Mouse (Mus musculus) forebrain, embryonic 10.5 days (tissue): ENCODE data around the gene Klf11. TPM values are rescaled to one million over a fixed set of nuclear protein-coding genes. Genes with fewer than 3 reads are reported as not detected.
"Not testable (repeated sequence)": the region's sequence is repeated elsewhere in the genome, so short reads cannot be mapped to it uniquely, and the experiment has no call there.

Experiments used
- DNase-seq: peaks from one replicate; pipeline ENCODE4 v3.0.0-alpha.2; 2017; ENCODE audit warnings: low spot score; ENCODE audit errors: extremely low spot score
- H3K27ac ChIP-seq: fragments of 300-500 bp; sonication (generic); 2 replicates; pipeline ENCODE4 v1.5.1; 2016; ENCODE audit warnings: mild to moderate bottlenecking
- H3K27me3 ChIP-seq: fragments of 300-500 bp; sonication (generic); 2 replicates; pipeline ENCODE4 v1.6.1; 2016; ENCODE audit warnings: mild to moderate bottlenecking; ENCODE audit not compliant: poor library complexity, severe bottlenecking
- H3K36me3 ChIP-seq: fragments of 300-500 bp; sonication (generic); replicated peaks from 2 replicates; pipeline ENCODE4 v1.6.1; 2016; ENCODE audit warnings: mild to moderate bottlenecking, moderate library complexity
- H3K4me1 ChIP-seq: fragments of 300-500 bp; sonication (generic); 2 replicates; pipeline ENCODE4 v1.6.1; 2016
- H3K4me3 ChIP-seq: fragments of 300-500 bp; sonication (generic); 2 replicates; pipeline ENCODE4 v1.5.1; 2016; ENCODE audit warnings: mild to moderate bottlenecking, moderate library complexity
- H3K9me3 ChIP-seq: fragments of 300-500 bp; sonication (generic); 2 replicates; pipeline ENCODE4 v1.6.1; 2016; ENCODE audit warnings: mild to moderate bottlenecking, moderate library complexity
- WGBS: fragments of 180-500 bp; shearing (Covaris S2); methylation state at CpG from one replicate; pipeline ENCODE4 v1.1.7; 2016; 5-methylcytosine and 5-hydroxymethylcytosine counted together
- polyA plus RNA-seq: library from polyadenylated mRNA; unstranded; fragments of >200 nt; fragmentation: Nextera tagmentation; extraction: Ambion mirVana; gene quantifications from 2 replicates; pipeline ENCODE4 v1.2.1, GENCODE M21; 2016

Gene Klf11
- polyA plus RNA-seq, 1 experiment from 2014 or later: 10.6 TPM

DNA sequence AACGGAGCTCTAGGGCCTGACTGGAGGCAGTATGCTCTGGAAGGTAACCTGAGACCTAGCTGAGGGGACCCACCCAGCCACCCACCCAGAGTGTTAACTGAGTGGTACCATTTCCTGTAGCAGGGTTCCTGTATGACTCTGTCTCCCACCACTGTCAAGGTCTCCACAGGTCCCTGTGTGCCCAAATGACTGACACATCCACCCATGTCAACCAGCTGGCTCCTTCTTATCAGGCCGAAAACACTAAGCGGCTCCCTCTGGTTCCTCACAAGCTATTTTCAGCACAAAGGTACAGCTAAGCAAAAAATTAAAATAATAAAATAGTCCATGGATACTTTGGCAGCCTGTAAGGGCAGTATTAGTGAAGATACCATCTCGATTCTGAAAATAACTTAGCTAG lies 16.9 kb upstream of the Klf11 start:
- DNase-seq: no peak
- 80% methylated on average over 4 of the region's 4 CpGs for WGBS
- H3K36me3 ChIP-seq: no peaks in the 10 kb centered on the region
- no peak overlapping the region for H3K27ac ChIP-seq
- no peaks in the 10 kb centered on the region for H3K9me3 ChIP-seq
- no peaks in the 10 kb centered on the region for H3K27me3 ChIP-seq
- no peak overlapping the region for H3K4me3 ChIP-seq
- no peaks in the 10 kb centered on the region for H3K4me1 ChIP-seq

- Histone ChIP-seq H3K9me3 (no peaks in the 10 kb centered on the region), H3K4me1 (no peaks in the 10 kb centered on the region), H3K4me3 (no peak overlapping the region), H3K27me3 (no peaks in the 10 kb centered on the region), H3K27ac (no peak overlapping the region), H3K36me3 (no peaks in the 10 kb centered on the region)
- no peak for DNase-seq
- WGBS: 84% methylated on average over 3 of the region's 3 CpGs
Measured at GRCm38 (mm10) chr12:24634648-24635047, 16.4 kb upstream of the Klf11 start.

DNA sequence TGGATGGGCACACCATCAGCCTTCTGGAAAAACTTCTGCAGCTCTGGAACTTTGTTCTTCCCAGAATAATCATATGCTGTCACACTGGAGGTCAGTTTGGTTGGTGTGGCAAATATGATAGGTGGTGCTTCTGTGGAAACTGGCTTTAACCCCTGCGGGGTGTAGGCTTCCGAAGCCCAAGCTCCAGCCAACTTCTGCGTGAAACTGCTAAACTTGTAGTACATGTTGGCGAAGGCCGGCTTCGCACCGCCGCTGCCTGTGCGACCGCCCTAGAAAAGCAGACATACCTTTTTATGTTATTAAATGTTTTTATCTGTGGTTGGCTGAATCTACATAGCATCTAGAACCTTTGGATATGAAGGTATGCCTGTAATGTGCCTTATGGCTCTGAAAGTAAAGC lies 12.3 kb upstream of the Klf11 start:
- not testable (repeated sequence) for DNase-seq

DNA sequence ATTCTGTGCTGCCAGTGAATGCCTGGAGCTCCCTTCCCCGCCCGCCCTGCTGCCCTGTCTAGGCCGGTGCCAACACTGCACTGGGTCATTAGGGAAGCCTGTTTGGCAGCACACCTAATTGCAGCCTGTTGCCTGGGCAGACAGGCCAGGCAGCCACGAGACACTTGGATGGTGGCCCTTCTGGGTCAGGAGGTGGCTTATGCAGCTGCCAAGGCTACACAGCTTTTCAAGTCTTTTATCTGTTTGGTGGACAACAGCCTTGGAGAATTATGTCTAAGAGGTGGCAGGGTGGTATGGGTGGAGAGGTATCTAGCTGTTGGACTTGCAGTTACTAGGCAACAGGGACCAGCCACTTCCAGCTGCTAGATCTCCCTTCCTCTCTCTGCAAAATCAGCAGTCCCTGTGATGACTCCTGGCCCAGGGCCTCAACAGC lies 8.7 kb upstream of the Klf11 start:
- WGBS: 83% methylated on average over 4 of the region's 4 CpGs
- H3K4me3 ChIP-seq: no peak overlapping the region
- peaks cover 5% of the 10 kb centered on the region; the same call in 1 of the 2 replicates for H3K4me1 ChIP-seq
- no peak overlapping the region for H3K27ac ChIP-seq
- H3K36me3 ChIP-seq: no peaks in the 10 kb centered on the region
- no peaks in the 10 kb centered on the region for H3K9me3 ChIP-seq
- H3K27me3 ChIP-seq: no peaks in the 10 kb centered on the region
- no peak for DNase-seq

More for the DNA sequence above, 12.3 kb upstream of the Klf11 start:
- H3K27ac ChIP-seq, H3K27me3 ChIP-seq, H3K9me3 ChIP-seq, H3K4me3 ChIP-seq, H3K36me3 ChIP-seq, H3K4me1 ChIP-seq: not testable (repeated sequence)
- 97% methylated on average over 10 of the region's 10 CpGs for WGBS

GRCm38 (mm10) chr12:24644125-24644571 lies 6.9 kb upstream of the Klf11 start:
- no peaks in the 10 kb centered on the region for H3K9me3 ChIP-seq
- H3K4me3 ChIP-seq: no peak overlapping the region
- H3K27me3 ChIP-seq: peaks cover 5% of the 10 kb centered on the region; the same call in 1 of the 2 replicates
- no peak overlapping the region for H3K27ac ChIP-seq
- H3K4me1 ChIP-seq: peaks cover 5% of the 10 kb centered on the region; the same call in 1 of the 2 replicates
- H3K36me3 ChIP-seq: no peaks in the 10 kb centered on the region
- DNase-seq: no peak
- 78% methylated on average over 1 of the region's 1 CpGs for WGBS

DNA sequence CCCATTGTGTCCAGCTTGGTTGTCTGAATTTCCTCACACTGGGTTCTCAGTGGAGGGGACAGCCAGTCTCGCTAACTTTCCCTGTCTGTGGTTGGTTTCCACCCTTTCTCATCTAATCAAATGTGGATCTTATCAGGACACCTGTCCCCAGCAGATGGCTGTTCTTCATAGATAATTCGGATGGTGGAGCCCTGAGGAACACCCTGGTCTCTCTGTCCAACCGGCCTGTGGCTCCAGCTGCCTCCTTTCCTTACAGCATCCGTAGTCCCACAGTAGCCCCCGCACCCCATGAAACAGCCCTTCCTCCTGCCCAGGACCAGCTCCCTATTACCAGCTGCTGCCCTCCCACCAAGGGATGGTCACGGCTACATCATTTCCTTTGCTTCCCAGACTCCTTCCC lies 5.2 kb upstream of the Klf11 start:
- no peaks in the 10 kb centered on the region for H3K9me3 ChIP-seq
- peaks cover 19% of the 10 kb centered on the region for H3K27me3 ChIP-seq
- no peaks in the 10 kb centered on the region for H3K36me3 ChIP-seq
- WGBS: 85% methylated on average over 6 of the region's 6 CpGs
- no peak overlapping the region for H3K27ac ChIP-seq
- H3K4me3 ChIP-seq: no peak overlapping the region
- H3K4me1 ChIP-seq: peaks cover 16% of the 10 kb centered on the region
- no peak for DNase-seq

DNA sequence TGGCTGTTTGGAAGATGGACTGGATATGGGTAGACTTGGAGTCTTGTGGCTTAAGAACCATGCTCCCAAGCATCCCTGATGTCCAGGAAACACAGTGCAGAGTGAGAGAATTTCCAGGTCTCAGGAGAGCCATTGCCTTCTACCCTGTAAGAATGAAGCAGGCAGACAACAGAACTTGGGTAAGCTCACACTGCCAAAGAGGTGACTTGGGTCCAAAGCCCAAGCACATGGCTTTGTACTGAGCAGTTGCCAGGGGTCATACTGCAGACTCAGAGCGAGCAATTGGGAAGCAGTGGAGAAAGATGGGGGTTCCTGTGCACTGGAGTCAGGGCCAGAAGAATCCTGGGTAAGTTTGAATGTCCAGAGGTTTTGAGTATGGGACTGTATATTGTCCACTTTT lies 3.0 kb upstream of the Klf11 start:
- no peak for DNase-seq
- WGBS: 73% methylated on average over 1 of the region's 1 CpGs
- H3K27me3 ChIP-seq: peaks cover 19% of the 10 kb centered on the region
- no peaks in the 10 kb centered on the region for H3K36me3 ChIP-seq
- H3K27ac ChIP-seq: no peak overlapping the region
- H3K4me3 ChIP-seq: no peak overlapping the region
- H3K9me3 ChIP-seq: no peaks in the 10 kb centered on the region
- H3K4me1 ChIP-seq: peaks cover 30% of the 10 kb centered on the region

DNA sequence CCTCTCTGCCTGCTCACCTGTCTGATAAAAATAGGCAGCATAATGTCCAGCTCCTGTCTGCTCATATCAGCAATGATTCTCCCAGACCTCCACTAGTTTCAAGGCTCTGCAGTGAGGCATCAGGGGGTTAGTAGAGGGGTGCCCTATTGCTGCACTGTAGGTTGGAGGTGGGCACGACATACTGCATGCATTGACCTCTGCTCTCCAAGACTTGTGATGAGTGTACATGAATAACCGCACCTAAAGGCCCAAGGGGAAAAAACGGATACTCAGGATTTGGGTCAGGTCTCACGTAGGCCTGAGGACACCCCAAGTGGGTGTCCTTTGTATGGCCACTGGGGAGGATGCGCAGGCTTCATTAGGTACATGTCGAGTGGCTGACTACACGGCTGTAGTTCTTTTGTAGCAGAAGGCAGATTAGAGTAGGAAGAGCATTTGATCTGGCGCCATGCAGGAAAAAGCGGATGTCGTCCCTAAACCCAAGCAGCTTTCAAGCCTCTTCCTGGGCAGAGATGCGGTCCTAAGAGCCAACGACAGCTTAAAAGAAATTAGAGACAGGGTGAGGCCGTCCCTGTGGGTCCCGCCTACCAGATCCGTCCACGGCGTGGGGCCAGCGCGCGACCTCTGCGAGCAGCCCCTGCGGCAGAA lies 535 bp upstream of the Klf11 start:
- Histone ChIP-seq H3K4me3 (peak overlapping the region; percentile 95), H3K27me3 (peaks cover 19% of the 10 kb centered on the region), H3K36me3 (peaks cover 23% of the 10 kb centered on the region), H3K27ac (peak overlapping the region; percentile 99), H3K9me3 (no peaks in the 10 kb centered on the region), H3K4me1 (peaks cover 30% of the 10 kb centered on the region)
- no peak for DNase-seq
- 3% methylated on average over 22 of the region's 22 CpGs for WGBS

GRCm38 (mm10) chr12:24651642-24652342 lies 718 bp downstream of the Klf11 start:
- Histone ChIP-seq H3K4me3 (peak overlapping the region; percentile 95), H3K27ac (peak overlapping the region; percentile 99), H3K27me3 (peaks cover 19% of the 10 kb centered on the region), H3K36me3 (peaks cover 36% of the 10 kb centered on the region), H3K9me3 (no peaks in the 10 kb centered on the region), H3K4me1 (peaks cover 35% of the 10 kb centered on the region)
- WGBS: under 1% methylated on average over 36 of the region's 36 CpGs
- DNase-seq: peak; percentile 97

DNA sequence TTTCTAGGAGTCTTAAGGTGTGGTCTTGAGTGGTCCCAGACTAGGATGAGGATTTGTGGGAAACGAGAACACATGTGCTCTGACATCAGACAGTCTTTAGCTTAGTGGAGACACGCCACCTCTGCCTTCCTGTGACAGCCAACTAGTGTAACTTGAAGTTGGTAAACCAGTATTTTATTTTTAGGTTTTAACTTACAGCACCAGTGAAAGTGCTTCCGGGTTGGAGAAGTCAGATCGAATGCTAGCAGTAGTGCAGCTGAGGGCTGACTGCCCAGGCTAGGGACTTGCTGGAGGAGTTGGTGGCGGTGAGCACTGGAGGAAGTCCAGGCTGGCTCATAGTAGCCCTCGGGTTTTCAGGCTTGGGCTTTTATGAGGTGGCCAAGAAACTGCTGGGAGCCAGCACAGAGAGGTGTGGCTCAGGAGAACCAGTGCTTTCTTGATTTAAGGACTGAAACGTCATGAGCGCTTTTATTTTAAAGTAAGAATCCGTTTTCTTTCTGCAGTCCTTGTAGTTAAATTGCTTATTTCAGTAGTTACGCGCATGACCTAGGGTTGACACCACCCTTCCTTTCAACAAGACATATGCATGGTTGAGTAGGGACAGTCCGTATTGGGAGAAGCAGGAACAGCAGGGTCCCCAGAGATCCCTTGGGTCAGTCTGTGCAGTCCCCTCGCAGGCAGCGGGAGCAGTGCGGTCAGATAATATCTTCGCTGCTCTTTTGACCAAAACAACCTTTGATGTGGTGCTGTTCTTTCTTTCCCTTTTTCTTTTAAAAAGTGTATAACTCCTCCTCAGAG lies 3.2 kb downstream of the Klf11 start:
- H3K4me1 ChIP-seq: peaks cover 42% of the 10 kb centered on the region
- H3K36me3 ChIP-seq: peaks cover 60% of the 10 kb centered on the region
- peaks cover 13% of the 10 kb centered on the region for H3K27me3 ChIP-seq
- H3K9me3 ChIP-seq: no peaks in the 10 kb centered on the region
- WGBS: 88% methylated on average over 16 of the region's 16 CpGs
- no peak overlapping the region for H3K27ac ChIP-seq
- no peak for DNase-seq
- no peak overlapping the region for H3K4me3 ChIP-seq

GRCm38 (mm10) chr12:24656436-24656835 lies 5.4 kb downstream of the Klf11 start:
- Histone ChIP-seq H3K27ac (no peak overlapping the region), H3K4me3 (no peak overlapping the region), H3K36me3 (peaks cover 79% of the 10 kb centered on the region), H3K27me3 (no peaks in the 10 kb centered on the region), H3K4me1 (peaks cover 28% of the 10 kb centered on the region), H3K9me3 (no peaks in the 10 kb centered on the region)
- no peak for DNase-seq
- 88% methylated on average over 3 of the region's 3 CpGs for WGBS

DNA sequence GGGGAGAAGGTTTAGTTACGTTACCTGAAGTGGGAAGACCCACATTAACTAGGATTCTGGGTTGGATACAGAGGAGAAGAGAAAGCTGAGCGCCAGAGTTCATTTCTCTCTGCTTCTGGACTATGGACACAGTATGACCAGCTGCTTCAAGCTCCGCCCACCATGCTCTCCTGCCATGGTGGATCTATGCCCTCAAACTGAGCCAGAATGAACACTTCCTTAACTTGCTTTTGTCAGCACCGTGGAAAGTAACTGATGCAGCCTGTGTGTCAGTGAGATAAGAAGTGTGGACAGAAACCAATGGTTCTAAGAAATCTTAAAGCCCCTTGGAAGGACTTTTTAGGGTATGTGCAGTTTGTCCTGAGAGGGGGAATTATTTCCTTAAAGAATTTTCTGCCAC lies 7.9 kb downstream of the Klf11 start:
- H3K4me1 ChIP-seq: peaks cover 12% of the 10 kb centered on the region
- H3K36me3 ChIP-seq: peaks cover 83% of the 10 kb centered on the region
- 90% methylated on average over 4 of the region's 4 CpGs for WGBS
- no peaks in the 10 kb centered on the region for H3K27me3 ChIP-seq
- H3K27ac ChIP-seq: no peak overlapping the region
- no peak for DNase-seq
- H3K4me3 ChIP-seq: no peak overlapping the region
- no peaks in the 10 kb centered on the region for H3K9me3 ChIP-seq

- 93% methylated on average over 9 of the region's 9 CpGs for WGBS
- Histone ChIP-seq H3K4me1 (peaks cover 12% of the 10 kb centered on the region), H3K4me3 (no peak overlapping the region), H3K36me3 (peaks cover 74% of the 10 kb centered on the region), H3K27ac (no peak overlapping the region), H3K9me3 (no peaks in the 10 kb centered on the region), H3K27me3 (no peaks in the 10 kb centered on the region)
- no peak for DNase-seq
Measured at GRCm38 (mm10) chr12:24659923-24660322, 8.8 kb downstream of the Klf11 start.
